Mouse (Mus musculus): Measurements from ENCODE around the gene Slc6a11. TPM values are rescaled to one million over a fixed set of nuclear protein-coding genes. Genes with fewer than 3 reads are reported as not detected.

Slc6a11 gene
- polyA plus RNA-seq, 1 experiment from 2014 or later, result 8.1 TPM

- Histone ChIP-seq H3K27me3 (replicated peaks; ENCODE audit: control insufficient read depth, insufficient read depth, low read length) (no peaks in the 10 kb centered on the region), H3K36me3 (ENCODE audit: control insufficient read depth, insufficient read depth, low read length) (no peaks in the 10 kb centered on the region), H3K4me3 (ENCODE audit: low read depth, low read length) (no peak overlapping the region), H3K4me2 (ENCODE audit: low read length) (no peak overlapping the region), H3K4me1 (ENCODE audit: control insufficient read depth, insufficient read depth, low read length) (no peaks in the 10 kb centered on the region), H3K27ac (ENCODE audit: low read depth, low read length) (no peak overlapping the region), H3K9me3 (replicated peaks; ENCODE audit: control insufficient read depth, low read length) (no peaks in the 10 kb centered on the region), H3K9ac (ENCODE audit: low read length) (no peak overlapping the region)
- ATAC-seq (no peak), DNase-seq (ENCODE audit: low spot score) (no peak)
- 84% methylated on average over 7 of the region's 7 CpGs for WGBS
Observed at GRCm38 (mm10) chr6:114158811-114159210, 27.8 kb downstream of the Slc6a11 start.

DNA sequence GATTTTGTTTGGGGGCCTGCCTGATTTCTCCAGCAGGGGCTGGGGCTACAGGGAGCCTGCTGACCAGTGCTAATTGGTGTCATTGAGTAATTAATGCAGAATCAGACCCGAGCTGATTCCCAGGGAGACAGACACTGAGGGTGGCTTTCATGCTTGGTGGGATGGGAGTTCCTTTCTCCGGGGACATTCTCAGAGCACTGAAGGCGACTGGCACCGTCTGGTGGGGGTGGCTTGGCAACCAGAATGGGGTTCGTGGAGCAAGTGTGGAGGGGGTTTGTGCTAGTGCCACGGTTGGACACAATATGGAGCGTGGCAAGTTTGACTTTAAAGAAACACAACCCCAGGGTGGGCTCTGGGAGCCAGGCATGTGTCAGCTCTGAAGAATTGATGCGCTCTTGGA, 29.7 kb downstream of the Slc6a11 start:
- no peaks in the 10 kb centered on the region for H3K27me3 ChIP-seq (replicated peaks; ENCODE audit: control insufficient read depth, insufficient read depth, low read length)
- WGBS, result 61% methylated on average over 8 of the region's 8 CpGs
- ATAC-seq, result no peak
- H3K4me2 ChIP-seq (ENCODE audit: low read length), result no peak overlapping the region
- H3K9ac ChIP-seq (ENCODE audit: low read length), result no peak overlapping the region
- H3K4me1 ChIP-seq (ENCODE audit: control insufficient read depth, insufficient read depth, low read length), result no peaks in the 10 kb centered on the region
- H3K4me3 ChIP-seq (ENCODE audit: low read depth, low read length), result no peak overlapping the region
- no peaks in the 10 kb centered on the region for H3K36me3 ChIP-seq (ENCODE audit: control insufficient read depth, insufficient read depth, low read length)
- H3K9me3 ChIP-seq (replicated peaks; ENCODE audit: control insufficient read depth, low read length), result no peaks in the 10 kb centered on the region
- H3K27ac ChIP-seq (ENCODE audit: low read depth, low read length), result no peak overlapping the region
- DNase-seq (ENCODE audit: low spot score), result no peak

- no peaks in the 10 kb centered on the region for H3K9me3 ChIP-seq (replicated peaks; ENCODE audit: control insufficient read depth, low read length)
- H3K4me2 ChIP-seq (ENCODE audit: low read length), result peak overlapping the region; percentile 34; the same call in 1 of the 2 replicates
- no peak overlapping the region for H3K27ac ChIP-seq (ENCODE audit: low read depth, low read length)
- DNase-seq (ENCODE audit: low spot score) (no peak), ATAC-seq (peak; percentile 46)
- H3K4me3 ChIP-seq (ENCODE audit: low read depth, low read length), result no peak overlapping the region
- 2% methylated on average over 8 of the region's 8 CpGs for WGBS
- H3K4me1 ChIP-seq (ENCODE audit: control insufficient read depth, insufficient read depth, low read length), result peaks cover 20% of the 10 kb centered on the region
- 0 out of 2 replicates have a peak overlapping the region, but pooled peaks have one; percentile 25 for H3K9ac ChIP-seq (ENCODE audit: low read length)
- H3K36me3 ChIP-seq (ENCODE audit: control insufficient read depth, insufficient read depth, low read length), result no peaks in the 10 kb centered on the region
- no peaks in the 10 kb centered on the region for H3K27me3 ChIP-seq (replicated peaks; ENCODE audit: control insufficient read depth, insufficient read depth, low read length)
Observed at GRCm38 (mm10) chr6:114174052-114174397, 43.0 kb downstream of the Slc6a11 start.

DNA sequence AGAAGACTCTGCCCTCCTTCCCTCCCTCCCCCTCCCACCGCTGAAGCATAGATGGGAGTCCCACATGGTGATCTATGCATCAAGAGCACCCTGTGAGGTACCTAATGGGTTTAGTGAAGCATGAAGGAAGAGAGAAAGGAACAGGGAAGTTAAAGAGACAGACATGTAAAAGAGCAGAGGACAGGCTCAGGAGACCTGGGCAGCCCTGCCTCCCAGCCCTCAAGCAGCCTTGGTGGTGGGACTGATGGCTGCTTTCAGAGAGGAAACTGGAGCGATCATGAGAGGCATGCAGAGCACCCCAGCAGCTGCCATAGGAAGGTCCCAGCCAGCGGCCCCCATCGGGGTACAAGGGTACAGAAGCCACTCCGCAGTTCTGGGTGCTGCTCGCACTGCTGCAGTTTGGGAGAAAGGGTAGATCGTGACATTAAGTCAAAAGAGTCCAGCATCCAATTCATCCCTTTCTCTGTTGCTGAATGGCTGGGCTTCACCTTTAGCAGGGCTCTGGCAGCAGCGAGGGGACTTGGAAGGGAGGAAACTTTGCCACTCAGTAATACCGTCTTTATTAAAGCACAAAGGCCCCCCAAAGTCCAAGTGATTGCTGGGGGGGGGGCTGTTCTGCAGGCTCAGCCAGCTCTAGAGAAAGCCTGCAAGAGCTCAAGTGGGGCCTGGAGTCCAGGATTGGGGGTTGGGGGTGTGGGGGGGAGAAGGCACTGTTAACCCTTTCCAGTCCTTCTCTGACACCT, 43.5 kb downstream of the Slc6a11 start:
- Histone ChIP-seq H3K9me3 (replicated peaks; ENCODE audit: control insufficient read depth, low read length) (no peaks in the 10 kb centered on the region), H3K27ac (ENCODE audit: low read depth, low read length) (no peak overlapping the region), H3K36me3 (ENCODE audit: control insufficient read depth, insufficient read depth, low read length) (no peaks in the 10 kb centered on the region), H3K27me3 (replicated peaks; ENCODE audit: control insufficient read depth, insufficient read depth, low read length) (no peaks in the 10 kb centered on the region), H3K4me3 (ENCODE audit: low read depth, low read length) (no peak overlapping the region), H3K9ac (ENCODE audit: low read length) (peak overlapping the region; percentile 25; the same call in 1 of the 2 replicates), H3K4me2 (ENCODE audit: low read length) (peak overlapping the region; percentile 34; the same call in 1 of the 2 replicates), H3K4me1 (ENCODE audit: control insufficient read depth, insufficient read depth, low read length) (peaks cover 20% of the 10 kb centered on the region)
- ATAC-seq (peak; percentile 67), DNase-seq (ENCODE audit: low spot score) (peak; percentile 51)
- 1% methylated on average over 9 of the region's 9 CpGs for WGBS

DNA sequence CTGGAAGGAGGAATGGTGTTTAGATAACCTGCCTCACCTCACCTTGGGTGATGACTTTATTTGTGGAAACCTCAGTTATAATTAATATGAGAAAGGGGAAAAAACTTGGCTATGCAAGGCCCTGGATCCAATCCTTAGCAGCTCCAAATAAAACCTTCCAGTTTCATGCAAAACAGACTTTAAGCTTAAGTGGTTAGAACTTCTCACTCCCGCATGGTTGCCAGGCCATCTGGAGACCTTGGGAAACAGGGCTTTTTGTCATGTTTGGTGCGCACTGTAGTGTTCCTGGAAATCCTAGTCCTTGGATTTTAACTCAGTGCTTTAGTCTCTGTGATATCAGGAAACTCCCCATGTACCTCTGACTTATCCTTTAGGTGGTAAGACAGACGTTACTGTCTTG, 47.1 kb downstream of the Slc6a11 start:
- no peak for ATAC-seq
- H3K4me2 ChIP-seq (ENCODE audit: low read length), result no peak overlapping the region
- no peak overlapping the region for H3K9ac ChIP-seq (ENCODE audit: low read length)
- H3K27ac ChIP-seq (ENCODE audit: low read depth, low read length), result no peak overlapping the region
- H3K4me1 ChIP-seq (ENCODE audit: control insufficient read depth, insufficient read depth, low read length), result peaks cover 20% of the 10 kb centered on the region
- no peaks in the 10 kb centered on the region for H3K9me3 ChIP-seq (replicated peaks; ENCODE audit: control insufficient read depth, low read length)
- H3K27me3 ChIP-seq (replicated peaks; ENCODE audit: control insufficient read depth, insufficient read depth, low read length), result no peaks in the 10 kb centered on the region
- H3K36me3 ChIP-seq (ENCODE audit: control insufficient read depth, insufficient read depth, low read length), result no peaks in the 10 kb centered on the region
- DNase-seq (ENCODE audit: low spot score), result no peak
- WGBS, result 88% methylated on average over 3 of the region's 3 CpGs
- no peak overlapping the region for H3K4me3 ChIP-seq (ENCODE audit: low read depth, low read length)

DNA sequence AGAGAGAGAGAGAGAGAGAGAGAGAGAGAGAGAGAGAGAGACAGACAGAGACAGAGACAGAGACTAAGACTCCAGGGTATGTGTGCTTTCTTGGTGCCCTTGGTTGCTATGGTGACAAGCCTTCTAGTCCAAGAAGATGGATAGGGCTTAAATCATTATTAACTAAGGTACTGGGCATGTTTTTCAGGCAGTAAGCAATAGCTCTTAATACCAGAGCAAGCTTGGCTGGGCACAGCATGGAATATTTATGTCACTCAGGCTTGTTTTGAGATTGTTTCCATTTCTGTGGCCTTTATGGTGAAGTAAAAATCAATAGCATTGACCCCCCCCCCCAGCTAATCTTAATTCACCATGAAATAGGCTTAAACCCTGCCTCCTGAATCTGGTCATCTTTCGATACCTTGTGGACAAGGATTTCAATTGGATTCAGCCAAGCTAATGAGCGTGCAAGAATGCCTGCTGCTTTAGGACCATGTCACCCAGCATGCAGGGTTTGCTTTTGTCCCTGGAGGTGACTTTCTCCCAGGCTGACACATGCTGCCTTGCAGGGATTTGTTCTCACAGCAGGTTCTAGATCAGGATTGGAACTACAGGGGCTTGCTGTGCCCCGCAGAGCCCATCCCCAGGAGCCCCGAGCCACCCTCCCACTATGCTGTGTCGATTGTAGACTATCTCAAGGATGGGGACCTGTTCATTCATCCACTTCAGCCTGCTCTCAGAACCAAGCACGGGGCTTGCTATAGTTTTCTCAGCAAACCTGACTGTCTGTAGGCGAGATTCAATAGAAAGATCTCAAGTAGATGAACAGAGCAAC, 51.5 kb downstream of the Slc6a11 start:
- WGBS, result 23% methylated on average over 7 of the region's 7 CpGs
- DNase-seq (ENCODE audit: low spot score) (peak; percentile 54), ATAC-seq (no peak)
- H3K4me3 ChIP-seq (ENCODE audit: low read depth, low read length), result no peak overlapping the region
- no peaks in the 10 kb centered on the region for H3K36me3 ChIP-seq (ENCODE audit: control insufficient read depth, insufficient read depth, low read length)
- H3K27me3 ChIP-seq (replicated peaks; ENCODE audit: control insufficient read depth, insufficient read depth, low read length), result no peaks in the 10 kb centered on the region
- no peaks in the 10 kb centered on the region for H3K4me1 ChIP-seq (ENCODE audit: control insufficient read depth, insufficient read depth, low read length)
- no peaks in the 10 kb centered on the region for H3K9me3 ChIP-seq (replicated peaks; ENCODE audit: control insufficient read depth, low read length)
- H3K27ac ChIP-seq (ENCODE audit: low read depth, low read length), result no peak overlapping the region
- no peak overlapping the region for H3K9ac ChIP-seq (ENCODE audit: low read length)
- no peak overlapping the region for H3K4me2 ChIP-seq (ENCODE audit: low read length)

DNA sequence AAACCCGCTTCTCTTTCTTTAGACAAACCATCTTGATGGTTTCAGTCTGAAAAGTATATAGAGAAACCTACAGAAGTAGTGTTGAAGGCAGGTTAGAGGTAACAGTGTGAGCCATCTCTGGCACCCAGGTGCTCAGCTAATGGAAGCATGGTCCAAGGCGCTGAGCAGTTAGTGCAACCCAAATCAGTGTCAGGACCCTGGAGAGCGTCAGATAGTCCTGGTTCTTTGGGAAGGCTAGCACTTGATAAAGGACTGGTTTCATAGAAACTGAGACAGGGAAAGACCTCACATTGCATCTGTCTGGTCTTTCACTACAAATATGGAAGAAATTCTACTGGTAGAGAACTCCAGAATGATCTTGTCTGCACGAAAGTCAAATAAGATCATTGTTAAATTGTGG, 56.1 kb downstream of the Slc6a11 start:
- no peak overlapping the region for H3K27ac ChIP-seq (ENCODE audit: low read depth, low read length)
- H3K9me3 ChIP-seq (replicated peaks; ENCODE audit: control insufficient read depth, low read length), result no peaks in the 10 kb centered on the region
- H3K4me3 ChIP-seq (ENCODE audit: low read depth, low read length), result no peak overlapping the region
- H3K9ac ChIP-seq (ENCODE audit: low read length), result no peak overlapping the region
- no peaks in the 10 kb centered on the region for H3K27me3 ChIP-seq (replicated peaks; ENCODE audit: control insufficient read depth, insufficient read depth, low read length)
- H3K4me2 ChIP-seq (ENCODE audit: low read length), result no peak overlapping the region
- WGBS, result 53% methylated on average over 4 of the region's 4 CpGs
- H3K4me1 ChIP-seq (ENCODE audit: control insufficient read depth, insufficient read depth, low read length), result no peaks in the 10 kb centered on the region
- ATAC-seq, result no peak
- H3K36me3 ChIP-seq (ENCODE audit: control insufficient read depth, insufficient read depth, low read length), result no peaks in the 10 kb centered on the region
- no peak for DNase-seq (ENCODE audit: low spot score)

DNA sequence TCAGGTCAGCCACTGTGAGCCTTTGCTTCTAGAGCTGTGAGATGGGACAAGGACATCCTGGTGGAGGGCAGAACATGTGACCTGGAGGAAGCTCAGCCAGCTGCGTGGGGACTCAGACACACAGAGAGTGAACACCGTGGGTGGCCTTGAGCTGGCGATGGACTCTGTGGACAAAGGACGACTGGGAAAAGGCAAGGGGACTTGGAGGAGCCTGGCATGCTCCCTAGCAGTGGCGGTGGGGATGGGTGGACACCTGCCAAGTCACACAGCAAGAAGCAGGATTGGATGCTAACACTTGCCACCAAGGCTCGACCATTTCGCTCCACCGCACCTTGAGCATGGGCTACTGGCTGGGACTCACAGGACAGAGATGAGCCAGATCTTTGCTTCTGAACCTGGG, 57.8 kb downstream of the Slc6a11 start:
- DNase-seq (ENCODE audit: low spot score) (no peak), ATAC-seq (no peak)
- Histone ChIP-seq H3K27ac (ENCODE audit: low read depth, low read length) (no peak overlapping the region), H3K27me3 (replicated peaks; ENCODE audit: control insufficient read depth, insufficient read depth, low read length) (no peaks in the 10 kb centered on the region), H3K4me2 (ENCODE audit: low read length) (no peak overlapping the region), H3K9me3 (replicated peaks; ENCODE audit: control insufficient read depth, low read length) (no peaks in the 10 kb centered on the region), H3K36me3 (ENCODE audit: control insufficient read depth, insufficient read depth, low read length) (no peaks in the 10 kb centered on the region), H3K9ac (ENCODE audit: low read length) (no peak overlapping the region), H3K4me1 (ENCODE audit: control insufficient read depth, insufficient read depth, low read length) (no peaks in the 10 kb centered on the region), H3K4me3 (ENCODE audit: low read depth, low read length) (no peak overlapping the region)
- 68% methylated on average over 8 of the region's 8 CpGs for WGBS

DNA sequence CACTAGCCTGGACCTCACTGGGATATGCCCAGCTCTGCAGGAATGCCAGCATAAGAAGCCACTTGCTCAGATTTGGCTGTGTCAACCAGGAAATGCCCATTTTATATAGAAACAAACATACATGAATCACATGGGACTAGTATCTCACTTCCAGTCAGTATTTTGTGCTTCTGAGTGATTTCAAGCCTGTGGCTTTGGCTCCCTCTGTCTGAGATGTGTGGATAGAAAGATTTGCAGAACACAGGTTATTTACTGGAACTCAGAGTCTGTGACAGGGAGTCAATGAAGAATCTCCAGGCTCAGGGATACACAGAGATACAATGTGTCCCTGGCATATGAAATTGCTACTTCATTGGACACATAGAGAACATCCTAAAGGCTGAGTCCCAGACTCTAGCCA, 65.0 kb downstream of the Slc6a11 start:
- no peak overlapping the region for H3K9ac ChIP-seq (ENCODE audit: low read length)
- no peak overlapping the region for H3K4me3 ChIP-seq (ENCODE audit: low read depth, low read length)
- no peaks in the 10 kb centered on the region for H3K9me3 ChIP-seq (replicated peaks; ENCODE audit: control insufficient read depth, low read length)
- H3K4me2 ChIP-seq (ENCODE audit: low read length), result no peak overlapping the region
- H3K27me3 ChIP-seq (replicated peaks; ENCODE audit: control insufficient read depth, insufficient read depth, low read length), result no peaks in the 10 kb centered on the region
- no peak overlapping the region for H3K27ac ChIP-seq (ENCODE audit: low read depth, low read length)
- DNase-seq (ENCODE audit: low spot score) (no peak), ATAC-seq (no peak)
- no peaks in the 10 kb centered on the region for H3K36me3 ChIP-seq (ENCODE audit: control insufficient read depth, insufficient read depth, low read length)
- H3K4me1 ChIP-seq (ENCODE audit: control insufficient read depth, insufficient read depth, low read length), result no peaks in the 10 kb centered on the region

Measured in forebrain, embryonic 14.5 days (tissue).